Mouse (Mus musculus): ENCODE results near the gene Gtpbp8.

DNA sequence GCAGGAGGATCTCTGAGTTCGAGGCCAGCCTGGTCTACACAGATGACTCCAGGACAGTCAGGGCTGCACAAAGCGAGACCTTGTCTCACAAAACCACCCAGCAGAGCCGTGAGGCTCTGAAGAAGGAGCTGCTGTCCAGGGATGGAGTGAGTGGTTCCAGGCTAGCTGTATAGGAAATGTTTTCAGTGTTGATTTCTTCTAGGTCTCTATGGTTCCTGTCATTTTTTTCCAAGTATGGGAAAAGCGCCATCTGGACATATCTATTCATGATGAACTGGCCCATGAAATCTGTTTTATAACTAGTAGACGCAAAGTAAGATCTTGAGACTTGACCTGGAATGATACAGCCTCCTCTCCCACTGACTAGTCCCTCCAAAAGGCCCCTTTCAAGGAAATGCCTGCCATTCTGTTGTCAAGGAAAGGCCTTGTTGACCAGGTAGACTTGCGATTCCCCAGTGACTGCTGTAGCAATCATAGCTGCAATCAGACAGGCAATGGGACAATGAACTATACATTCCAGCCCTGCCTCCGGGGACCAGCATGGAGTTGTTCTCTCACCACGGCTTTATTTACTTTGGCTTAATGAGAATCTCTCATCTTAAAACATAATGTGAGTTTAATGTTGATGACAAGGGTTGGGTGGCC is 50.8 kb downstream of the Gtpbp8 start:
- no peak for TF ChIP-seq CTCF (conservative IDR thresholded peaks at IDR 0.05; ENCODE audit: low read length)
- TF ChIP-seq POU5F1 (IDR thresholded peaks at IDR 0.05; ENCODE audit: borderline replicate concordance, low read length) = no peak
- TF ChIP-seq NANOG (IDR thresholded peaks at IDR 0.05; ENCODE audit: borderline replicate concordance, low read length) = no peak
